Mouse (Mus musculus) gonadal fat pad, adult 2 months (tissue): Measurements from ENCODE around the gene Zfp865. TPM values are rescaled to one million over a fixed set of nuclear protein-coding genes. Genes with fewer than 3 reads are reported as not detected.
"Not testable (repeated sequence)": the region's sequence is repeated elsewhere in the genome, so short reads cannot be mapped to it uniquely, and the experiment has no call there.

Experiments used
- DNase-seq: peaks from one replicate; pipeline ENCODE4 v3.0.0-alpha.2; 2012; ENCODE audit warnings: low read depth
- polyA plus RNA-seq: library from polyadenylated mRNA; depleted of rRNA; stranded (reverse); fragments of >200 nt; gene quantifications from 2 replicates; pipeline ENCODE4 v1.2.3, GENCODE M21; 2012

Gene Zfp865
- polyA plus RNA-seq, 1 experiment = 26.7 TPM

GRCm38 (mm10) chr7:5015118-5016001, 4.8 kb upstream of the Zfp865 start, which contains the start of gene Gm44973:
TSS of gene Gm44973 (plus strand) at chr7:5015496.
- no peak for DNase-seq

- DNase-seq = no peak
These were observed 4.1 kb upstream of the Zfp865 start for GRCm38 (mm10) chr7:5016057-5016456.

- DNase-seq = no peak
These were observed 3.3 kb upstream of the Zfp865 start for GRCm38 (mm10) chr7:5016920-5017319.

- DNase-seq = no peak
These were observed 2.8 kb upstream of the Zfp865 start for GRCm38 (mm10) chr7:5017352-5017751.

- no peak for DNase-seq
These were observed 2.2 kb upstream of the Zfp865 start for GRCm38 (mm10) chr7:5017931-5018330.

GRCm38 (mm10) chr7:5019576-5019975, 600 bp upstream of the Zfp865 start:
- not testable (repeated sequence) for DNase-seq

- no peak for DNase-seq
These were observed 509 bp downstream of the Zfp865 start for GRCm38 (mm10) chr7:5020685-5021084.

- DNase-seq = no peak
These were observed 1.0 kb downstream of the Zfp865 start for GRCm38 (mm10) chr7:5021197-5021596.

GRCm38 (mm10) chr7:5029543-5029942, 9.4 kb downstream of the Zfp865 start:
- no peak for DNase-seq

GRCm38 (mm10) chr7:5029946-5030345, 9.8 kb downstream of the Zfp865 start:
- DNase-seq = no peak

GRCm38 (mm10) chr7:5030554-5031275, 10.5 kb downstream of the Zfp865 start:
- no peak for DNase-seq

GRCm38 (mm10) chr7:5031496-5031895, 11.3 kb downstream of the Zfp865 start:
- no peak for DNase-seq

- DNase-seq = no peak
These were observed 13.6 kb downstream of the Zfp865 start, which contains the start of gene 4632433K11Rik for GRCm38 (mm10) chr7:5033818-5034217. TSS of gene 4632433K11Rik (plus strand) at chr7:5034118.

GRCm38 (mm10) chr7:5035628-5036027, 15.5 kb downstream of the Zfp865 start:
- no peak for DNase-seq

- no peak for DNase-seq
These were observed 16.0 kb downstream of the Zfp865 start for GRCm38 (mm10) chr7:5036136-5036535.

- no peak for DNase-seq
These were observed 16.9 kb downstream of the Zfp865 start for GRCm38 (mm10) chr7:5037026-5037425.

- DNase-seq = no peak
These were observed 17.3 kb downstream of the Zfp865 start for GRCm38 (mm10) chr7:5037467-5037866.

- no peak for DNase-seq
These were observed 18.0 kb downstream of the Zfp865 start, which contains the start of gene Zfp784 for GRCm38 (mm10) chr7:5038109-5038732. TSS of gene Zfp784 (minus strand) at chr7:5038446.

- DNase-seq = no peak
These were observed 18.8 kb downstream of the Zfp865 start for GRCm38 (mm10) chr7:5038940-5039339.

GRCm38 (mm10) chr7:5044981-5045380, 24.8 kb downstream of the Zfp865 start:
- no peak for DNase-seq

- DNase-seq = no peak
These were observed 25.9 kb downstream of the Zfp865 start for GRCm38 (mm10) chr7:5046112-5046511.

GRCm38 (mm10) chr7:5047313-5047712, 27.1 kb downstream of the Zfp865 start:
- no peak for DNase-seq
